Mouse (Mus musculus) stomach, embryonic 16.5 days (tissue): ENCODE data around the gene Ppp6r1. TPM values are rescaled to one million over a fixed set of nuclear protein-coding genes. Genes with fewer than 3 reads are reported as not detected.

Source experiments
- ATAC-seq: fragments of 200-750 bp; cut with Nextera tagmentation; 2 replicates; pipeline ENCODE4 v1.8.0; 2017; ENCODE audit warnings: moderate number of reproducible peaks, moderate TSS enrichment; ENCODE audit not compliant: insufficient read depth, low FRiP score
- H3K27ac ChIP-seq: fragments of 300-500 bp; sonication (generic); 2 replicates; pipeline ENCODE4 v1.5.1; 2014; ENCODE audit warnings: low read length
- H3K27me3 ChIP-seq: fragments of 300-500 bp; sonication (generic); 2 replicates; pipeline ENCODE4 v1.6.1; 2014; ENCODE audit warnings: low read length, control low read depth, mixed read lengths; ENCODE audit not compliant: control insufficient read depth, insufficient read depth
- H3K36me3 ChIP-seq: fragments of 300-500 bp; sonication (generic); 2 replicates; pipeline ENCODE4 v1.6.1; 2014; ENCODE audit warnings: low read length; ENCODE audit not compliant: control insufficient read depth, insufficient read depth
- H3K4me1 ChIP-seq: fragments of 300-500 bp; sonication (generic); 2 replicates; pipeline ENCODE4 v1.6.1; 2014; ENCODE audit warnings: low read length, control low read depth, mixed read lengths; ENCODE audit not compliant: control insufficient read depth, insufficient read depth
- H3K4me2 ChIP-seq: fragments of 300-500 bp; sonication (generic); 2 replicates; pipeline ENCODE4 v1.6.1; 2014; ENCODE audit warnings: low read depth, low read length, mixed read lengths
- H3K4me3 ChIP-seq: fragments of 300-500 bp; sonication (generic); replicated peaks from 2 replicates; pipeline ENCODE4 v1.5.1; 2014; ENCODE audit warnings: mild to moderate bottlenecking, low read length
- H3K9ac ChIP-seq: fragments of 300-500 bp; sonication (generic); 2 replicates; pipeline ENCODE4 v1.6.1; 2014; ENCODE audit warnings: low read length
- H3K9me3 ChIP-seq: fragments of 300-500 bp; sonication (generic); replicated peaks from 2 replicates; pipeline ENCODE4 v1.6.1; 2016; ENCODE audit warnings: low read length, control low read depth; ENCODE audit not compliant: control insufficient read depth
- WGBS: fragments of 180-500 bp; shearing (Covaris S2); extraction: QIAGEN DNeasy Blood & Tissue Kit; methylation state at CpG from one replicate; pipeline ENCODE4 v1.1.7; 2014; 5-methylcytosine and 5-hydroxymethylcytosine counted together
- polyA plus RNA-seq: library from polyadenylated mRNA; unstranded; fragments of >200 nt; fragmentation: Nextera tagmentation; extraction: Ambion mirVana; gene quantifications from 2 replicates; pipeline ENCODE4 v1.2.1, GENCODE M21; 2015

The Ppp6r1 gene
- polyA plus RNA-seq: 2.8 and 3.8 TPM in 2 replicates

DNA sequence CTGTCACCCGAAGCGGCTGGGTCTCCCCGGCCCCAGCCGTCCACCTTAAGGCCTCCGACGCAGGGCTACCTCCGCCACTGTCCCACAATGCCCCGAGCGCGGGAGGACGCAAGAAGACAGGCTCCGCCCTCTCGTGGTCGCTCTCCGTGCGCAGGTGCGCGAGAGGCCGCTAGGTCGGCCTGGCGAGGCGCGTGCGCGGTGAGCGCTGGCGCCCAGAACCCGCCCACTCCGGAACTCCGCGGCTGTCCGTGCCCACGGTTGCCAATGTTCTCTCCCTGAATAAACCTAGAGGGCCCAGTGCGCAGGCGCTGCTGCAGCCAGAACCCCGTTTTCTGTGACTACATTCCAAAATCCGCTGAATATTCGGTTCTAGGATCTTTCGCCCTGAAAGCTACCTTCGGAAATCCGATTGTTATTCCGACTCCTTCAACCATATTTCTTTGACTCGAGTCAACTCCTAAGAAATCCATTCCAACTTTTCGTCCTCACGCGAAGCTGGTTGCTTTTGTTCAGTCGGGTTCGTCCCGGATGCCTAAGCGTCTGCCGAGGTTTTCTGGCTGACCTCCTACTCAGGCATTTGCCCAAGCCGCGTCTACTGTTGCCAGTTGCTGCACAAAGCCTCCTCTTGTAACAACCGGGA, at the start of gene Ppp6r1:
Ppp6r1 (minus strand) TSS at position 108 of the 640 bp plus-strand sequence.
- Histone ChIP-seq H3K9me3 (no peaks in the 10 kb centered on the region), H3K27me3 (no peaks in the 10 kb centered on the region), H3K9ac (peak within 1 kb of the TSS; percentile 96), H3K36me3 (no peaks in the 10 kb centered on the region), H3K4me3 (peak within 1 kb of the TSS; percentile 83), H3K4me1 (peaks cover 31% of the 10 kb centered on the region), H3K4me2 (peak within 1 kb of the TSS; percentile 86), H3K27ac (peak within 1 kb of the TSS; percentile 96)
- WGBS: under 1% methylated on average over 54 of the region's 54 CpGs
- peak; percentile 99 for ATAC-seq

DNA sequence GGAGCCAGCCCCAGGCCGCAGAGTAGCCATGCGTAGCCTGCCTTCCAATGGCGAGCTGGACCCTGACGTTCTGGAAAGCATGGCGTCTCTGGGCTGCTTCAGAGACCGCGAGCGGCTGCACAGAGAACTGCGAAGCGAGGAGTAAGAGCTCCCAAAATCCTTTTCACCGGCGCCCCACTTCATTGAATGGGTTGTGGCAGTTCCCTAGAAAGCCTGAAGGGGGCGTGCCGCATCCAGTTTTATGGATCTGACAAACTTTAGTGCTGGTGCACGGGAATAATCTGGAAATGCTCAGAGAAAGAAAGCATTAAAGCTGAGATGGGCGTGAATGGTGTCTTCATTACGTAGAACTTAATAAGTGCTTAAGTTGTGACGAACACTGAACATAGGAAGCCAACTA, 46.3 kb upstream of the Ppp6r1 start:
- ATAC-seq: no peak
- no peak overlapping the region for H3K4me2 ChIP-seq

DNA sequence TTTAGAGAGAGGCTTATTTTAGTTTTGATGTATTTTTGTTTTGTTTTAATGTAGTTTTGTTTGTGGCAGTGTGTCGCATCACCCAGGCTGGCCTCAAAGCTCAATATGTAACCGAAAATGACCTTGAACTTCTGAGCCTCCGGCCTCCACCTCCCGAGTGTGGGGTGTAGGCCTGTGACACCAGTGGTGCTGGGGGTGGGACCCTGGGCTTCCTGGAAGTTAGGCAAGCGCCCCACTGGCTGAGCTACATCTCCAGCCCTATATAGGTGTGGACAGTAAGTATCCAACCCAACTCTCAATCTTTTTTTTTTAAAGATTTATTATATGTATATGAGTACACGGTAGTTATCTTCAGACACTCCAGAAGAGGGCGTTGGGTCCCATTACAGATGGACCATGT, 44.4 kb upstream of the Ppp6r1 start:
- Histone ChIP-seq H3K4me1 (no peaks in the 10 kb centered on the region), H3K4me2 (no peak overlapping the region), H3K27ac (no peak overlapping the region), H3K27me3 (no peaks in the 10 kb centered on the region), H3K36me3 (peaks cover 3% of the 10 kb centered on the region; the same call in 1 of the 2 replicates), H3K4me3 (no peak overlapping the region), H3K9me3 (no peaks in the 10 kb centered on the region), H3K9ac (no peak overlapping the region)
- ATAC-seq: no peak
- 86% methylated on average over 7 of the region's 7 CpGs for WGBS

More for the DNA sequence above, 46.3 kb upstream of the Ppp6r1 start:
- H3K36me3 ChIP-seq: peaks cover 3% of the 10 kb centered on the region; the same call in 1 of the 2 replicates
- no peak overlapping the region for H3K4me3 ChIP-seq
- H3K27ac ChIP-seq: no peak overlapping the region
- WGBS: 49% methylated on average over 18 of the region's 18 CpGs
- H3K27me3 ChIP-seq: no peaks in the 10 kb centered on the region
- H3K9me3 ChIP-seq: no peaks in the 10 kb centered on the region
- H3K4me1 ChIP-seq: no peaks in the 10 kb centered on the region
- no peak overlapping the region for H3K9ac ChIP-seq

DNA sequence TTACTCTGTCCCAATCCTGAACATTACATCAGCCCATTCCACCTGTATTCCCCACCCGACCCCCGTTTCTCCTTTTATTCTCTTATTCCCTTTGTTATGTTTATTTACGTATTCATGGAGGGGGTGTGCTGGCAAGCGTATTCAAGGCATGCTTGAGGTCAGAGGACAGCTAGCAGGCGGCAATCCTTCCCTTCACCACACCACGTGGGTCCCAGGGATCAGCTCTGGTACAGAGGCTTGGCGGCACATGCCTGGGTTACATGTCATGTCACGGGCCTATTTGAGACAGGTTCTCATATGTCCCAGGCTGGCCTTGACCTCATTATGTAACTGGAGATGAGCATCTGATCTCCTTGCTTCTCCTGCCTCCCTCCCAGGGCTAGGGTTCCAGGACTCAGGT, 43.5 kb upstream of the Ppp6r1 start:
- no peaks in the 10 kb centered on the region for H3K4me1 ChIP-seq
- no peaks in the 10 kb centered on the region for H3K9me3 ChIP-seq
- WGBS: 57% methylated on average over 8 of the region's 8 CpGs
- ATAC-seq: no peak
- no peaks in the 10 kb centered on the region for H3K27me3 ChIP-seq
- H3K36me3 ChIP-seq: 0 out of 2 replicates have a peak, but pooled peaks cover 3% of the 10 kb centered on the region
- H3K4me2 ChIP-seq: no peak overlapping the region
- no peak overlapping the region for H3K9ac ChIP-seq
- no peak overlapping the region for H3K4me3 ChIP-seq
- H3K27ac ChIP-seq: no peak overlapping the region

DNA sequence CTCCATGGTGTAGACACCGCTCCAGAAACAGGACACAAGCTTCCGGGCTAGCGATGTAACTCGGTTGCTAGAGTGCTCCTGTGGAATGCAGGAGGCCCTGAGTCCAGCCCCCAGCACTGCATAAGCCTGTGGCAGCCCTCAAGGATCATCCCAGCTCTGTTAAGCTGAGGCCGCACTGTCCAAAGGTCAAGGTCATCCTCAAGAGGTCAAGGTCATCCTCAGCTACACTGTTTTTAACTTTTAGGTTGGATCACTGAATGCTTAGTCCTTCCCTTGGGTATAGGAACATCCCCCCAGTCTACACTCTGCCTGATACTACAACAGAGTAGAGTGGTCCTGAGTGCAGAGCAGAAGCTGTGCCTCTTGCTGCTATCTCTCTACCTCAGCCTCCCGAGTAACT, 34.2 kb upstream of the Ppp6r1 start:
- WGBS: 92% methylated on average over 6 of the region's 6 CpGs
- no peak overlapping the region for H3K9ac ChIP-seq
- H3K4me3 ChIP-seq: no peak overlapping the region
- 0 out of 2 replicates have a peak, but pooled peaks cover 6% of the 10 kb centered on the region for H3K36me3 ChIP-seq
- peaks cover 4% of the 10 kb centered on the region; the same call in 1 of the 2 replicates for H3K4me1 ChIP-seq
- no peaks in the 10 kb centered on the region for H3K27me3 ChIP-seq
- no peak overlapping the region for H3K27ac ChIP-seq
- ATAC-seq: no peak
- no peaks in the 10 kb centered on the region for H3K9me3 ChIP-seq
- no peak overlapping the region for H3K4me2 ChIP-seq

DNA sequence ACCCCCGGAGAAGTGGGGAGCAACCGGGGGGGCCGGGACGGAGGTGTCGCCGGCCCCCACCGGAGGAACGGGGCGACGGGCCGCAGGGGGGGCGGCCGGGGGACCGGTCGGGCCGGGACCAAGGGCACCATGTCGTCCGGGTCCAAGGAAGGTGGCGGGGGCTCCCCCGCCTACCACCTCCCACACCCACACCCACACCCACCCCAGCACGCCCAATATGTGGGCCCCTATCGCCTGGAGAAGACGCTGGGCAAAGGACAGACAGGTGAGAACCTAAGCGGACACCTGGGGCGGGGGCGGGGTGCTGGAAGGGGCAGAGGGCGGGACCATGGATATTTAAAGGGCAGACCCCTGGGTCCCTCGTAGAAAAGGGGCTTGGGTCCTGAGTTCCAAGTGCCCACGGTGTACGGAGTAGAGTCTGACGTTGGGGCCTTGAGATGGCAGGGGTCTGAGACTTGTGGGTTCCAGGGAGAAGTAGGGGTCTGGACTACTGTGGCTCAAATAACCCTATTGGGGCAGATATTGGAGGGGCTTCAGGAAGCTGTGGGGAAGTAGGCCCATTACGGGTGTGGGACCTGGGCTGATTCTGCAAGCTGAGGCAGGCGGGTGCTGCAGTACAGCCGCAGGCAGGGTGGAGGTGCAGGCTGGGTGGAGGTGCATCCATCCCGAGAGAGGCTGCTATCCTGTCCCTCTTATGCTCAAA, 32.3 kb upstream of the Ppp6r1 start:
- Histone ChIP-seq H3K27me3 (no peaks in the 10 kb centered on the region), H3K36me3 (0 out of 2 replicates have a peak, but pooled peaks cover 6% of the 10 kb centered on the region), H3K9me3 (no peaks in the 10 kb centered on the region), H3K4me3 (peak overlapping the region; percentile 71), H3K9ac (peak overlapping the region; percentile 99), H3K27ac (peak overlapping the region; percentile 81), H3K4me1 (peaks cover 4% of the 10 kb centered on the region; the same call in 1 of the 2 replicates), H3K4me2 (peak overlapping the region; percentile 88)
- ATAC-seq: peak; percentile 57
- WGBS: 7% methylated on average over 33 of the region's 35 CpGs

DNA sequence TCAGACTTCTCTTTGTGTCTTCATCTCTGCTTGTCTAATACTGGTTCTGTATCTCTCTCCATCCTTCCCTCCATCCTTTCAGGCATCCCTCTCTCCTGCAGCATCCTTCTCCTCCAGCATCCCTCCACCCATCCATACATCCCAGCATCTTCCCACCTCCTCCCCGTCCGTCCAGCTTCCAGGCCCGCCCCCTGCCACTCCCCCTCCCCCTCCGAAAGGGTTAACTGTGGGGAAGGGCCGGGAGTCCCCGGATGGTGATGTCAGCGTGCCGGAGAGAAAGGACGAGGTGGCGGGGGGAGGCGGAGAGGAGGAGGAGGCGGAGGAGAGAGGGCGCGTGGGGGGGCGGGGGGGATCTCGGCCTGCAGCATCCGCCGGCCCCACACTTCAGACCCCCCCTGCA, 31.6 kb upstream of the Ppp6r1 start, which contains the start of gene Brsk1:
Brsk1 (plus strand) TSS at position 218 of the 400 bp plus-strand sequence.
- 1% methylated on average over 7 of the region's 18 CpGs for WGBS
- peak within 1 kb of the TSS; percentile 99 for H3K9ac ChIP-seq
- ATAC-seq: peak; percentile 76; the same call in 1 of the 2 replicates
- H3K4me1 ChIP-seq: peaks cover 4% of the 10 kb centered on the region; the same call in 1 of the 2 replicates
- no peaks in the 10 kb centered on the region for H3K27me3 ChIP-seq
- 0 out of 2 replicates have a peak, but pooled peaks cover 6% of the 10 kb centered on the region for H3K36me3 ChIP-seq
- peak within 1 kb of the TSS; percentile 71 for H3K4me3 ChIP-seq
- H3K27ac ChIP-seq: peak within 1 kb of the TSS; percentile 81
- H3K9me3 ChIP-seq: no peaks in the 10 kb centered on the region
- H3K4me2 ChIP-seq: peak within 1 kb of the TSS; percentile 88

DNA sequence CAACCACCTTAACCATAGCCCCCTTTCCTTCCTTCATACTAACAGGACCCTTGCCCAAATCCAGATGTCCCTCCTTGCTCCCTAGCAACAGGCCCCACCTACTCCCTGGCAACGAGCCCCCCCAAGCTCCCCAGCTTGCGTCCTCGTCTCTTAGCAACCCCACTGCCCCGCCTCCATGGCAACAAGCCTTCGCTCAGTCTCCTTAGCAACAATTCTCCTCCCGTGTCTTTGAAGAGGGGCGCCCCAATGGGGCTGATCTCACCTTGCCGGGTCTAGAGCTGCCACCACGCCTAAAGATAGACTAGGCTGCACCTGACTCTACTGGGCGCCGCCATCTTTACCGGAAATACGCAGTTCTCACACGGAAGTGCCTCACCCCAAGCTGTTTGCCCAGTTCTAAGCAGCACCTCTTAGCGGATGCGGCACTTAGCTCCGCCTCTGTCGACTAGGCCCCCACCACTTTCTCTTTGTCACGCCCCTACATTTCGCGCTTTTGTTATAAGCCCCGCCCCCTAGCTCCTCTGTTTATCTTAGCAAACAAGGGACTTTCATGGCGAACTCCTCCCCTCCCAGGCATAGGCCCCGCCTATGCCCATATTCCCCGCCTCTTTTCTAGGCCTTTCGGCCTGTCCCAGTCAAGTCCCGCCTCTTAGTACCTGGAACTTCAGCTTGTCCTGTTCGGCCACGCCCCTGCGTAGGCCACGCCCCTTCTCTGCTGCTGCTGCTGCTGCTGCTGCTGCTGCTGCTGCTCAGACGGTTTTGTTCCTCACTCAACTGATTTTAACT, 26.0 kb upstream of the Ppp6r1 start, which contains the start of gene Hspbp1:
Hspbp1 (minus strand) TSS at position 437 of the 786 bp plus-strand sequence.
- under 1% methylated on average over 32 of the region's 32 CpGs for WGBS
- ATAC-seq: peak; percentile 97
- Histone ChIP-seq H3K9me3 (no peaks in the 10 kb centered on the region), H3K27me3 (no peaks in the 10 kb centered on the region), H3K27ac (peak within 1 kb of the TSS; percentile 63), H3K4me3 (peak within 1 kb of the TSS; percentile 76), H3K4me2 (peak within 1 kb of the TSS; percentile 92), H3K9ac (peak within 1 kb of the TSS; percentile 72), H3K36me3 (no peaks in the 10 kb centered on the region), H3K4me1 (peaks cover 7% of the 10 kb centered on the region)
